Mouse (Mus musculus) G1E-ER4 (cell line): ENCODE results near the gene Pcsk5. TPM values are rescaled to one million over a fixed set of nuclear protein-coding genes. Genes with fewer than 3 reads are reported as not detected.

Source experiments
- GATA1 ChIP-seq: IDR thresholded peaks from one replicate; pipeline ENCODE4 v1.8.0; 2012; ENCODE audit warnings: low read length, inconsistent platforms
- polyA plus RNA-seq: library from polyadenylated mRNA; stranded (reverse); fragments of >175 nt; gene quantifications from 2 replicates; pipeline ENCODE4 v1.2.3, GENCODE M21; 2012

The Pcsk5 gene
- polyA plus RNA-seq, 1 experiment: not detected

- TF ChIP-seq GATA1: no peak
Measured at GRCm38 (mm10) chr19:17662271-17662670, 175.2 kb downstream of the Pcsk5 start.

- no peak for TF ChIP-seq GATA1
Measured at GRCm38 (mm10) chr19:17659321-17659720, 178.1 kb downstream of the Pcsk5 start.

GRCm38 (mm10) chr19:17650831-17651502 is 186.5 kb downstream of the Pcsk5 start:
- no peak for TF ChIP-seq GATA1

GRCm38 (mm10) chr19:17649967-17650366 is 187.5 kb downstream of the Pcsk5 start:
- TF ChIP-seq GATA1: no peak

- no peak for TF ChIP-seq GATA1
Measured at GRCm38 (mm10) chr19:17643128-17643797, 194.2 kb downstream of the Pcsk5 start.

- TF ChIP-seq GATA1: no peak
Measured at GRCm38 (mm10) chr19:17635984-17636383, 201.4 kb downstream of the Pcsk5 start.

- no peak for TF ChIP-seq GATA1
Measured at GRCm38 (mm10) chr19:17615646-17616045, 221.8 kb downstream of the Pcsk5 start.

GRCm38 (mm10) chr19:17606510-17606909 is 230.9 kb downstream of the Pcsk5 start:
- TF ChIP-seq GATA1: no peak

- TF ChIP-seq GATA1: no peak
Measured at GRCm38 (mm10) chr19:17606093-17606492, 231.3 kb downstream of the Pcsk5 start.

GRCm38 (mm10) chr19:17603322-17603721 is 234.1 kb downstream of the Pcsk5 start:
- TF ChIP-seq GATA1: no peak

- no peak for TF ChIP-seq GATA1
Measured at GRCm38 (mm10) chr19:17600347-17600746, 237.1 kb downstream of the Pcsk5 start.

GRCm38 (mm10) chr19:17592790-17593189 is 244.6 kb downstream of the Pcsk5 start:
- no peak for TF ChIP-seq GATA1

- no peak for TF ChIP-seq GATA1
Measured at GRCm38 (mm10) chr19:17591335-17591734, 246.1 kb downstream of the Pcsk5 start.

GRCm38 (mm10) chr19:17590314-17590713 is 247.1 kb downstream of the Pcsk5 start:
- TF ChIP-seq GATA1: no peak

GRCm38 (mm10) chr19:17577412-17577811 is 260.0 kb downstream of the Pcsk5 start:
- TF ChIP-seq GATA1: no peak

GRCm38 (mm10) chr19:17574564-17574963 is 262.9 kb downstream of the Pcsk5 start:
- TF ChIP-seq GATA1: no peak

- no peak for TF ChIP-seq GATA1
Measured at GRCm38 (mm10) chr19:17572315-17572714, 265.1 kb downstream of the Pcsk5 start.
